Mouse (Mus musculus): ENCODE measurements around the gene Rcor2. TPM values are rescaled to one million over a fixed set of nuclear protein-coding genes. Genes with fewer than 3 reads are reported as not detected.

Rcor2 gene
- polyA plus RNA-seq, 1 experiment from 2014 or later = 1.5 TPM

- H3K4me3 ChIP-seq (ENCODE audit: low read depth, low read length) = no peak overlapping the region
- H3K4me1 ChIP-seq (replicated peaks; ENCODE audit: control insufficient read depth, insufficient read depth, low read length) = peaks cover 46% of the 10 kb centered on the region
- peak; percentile 45 for TF ChIP-seq CTCF (IDR thresholded peaks at IDR 0.05; ENCODE audit: low read depth)
- H3K4me2 ChIP-seq (replicated peaks; ENCODE audit: low read depth) = 0 out of 2 replicates have a peak overlapping the region, but pooled peaks have one; percentile 13
- ATAC-seq = peak; percentile 74
- H3K27me3 ChIP-seq (replicated peaks; ENCODE audit: control insufficient read depth, insufficient read depth, low read length) = no peaks in the 10 kb centered on the region
- 23% methylated on average over 5 of the region's 5 CpGs for WGBS
- H3K27ac ChIP-seq (ENCODE audit: low read depth, low read length) = peak overlapping the region; percentile 75
- no peaks in the 10 kb centered on the region for H3K36me3 ChIP-seq (ENCODE audit: control insufficient read depth, insufficient read depth)
- no peaks in the 10 kb centered on the region for H3K9me3 ChIP-seq (ENCODE audit: control insufficient read depth)
- H3K9ac ChIP-seq (ENCODE audit: low read depth, low read length) = no peak overlapping the region
Measured at GRCm38 (mm10) chr19:7310704-7311103, 43.6 kb downstream of the Rcor2 start.

DNA sequence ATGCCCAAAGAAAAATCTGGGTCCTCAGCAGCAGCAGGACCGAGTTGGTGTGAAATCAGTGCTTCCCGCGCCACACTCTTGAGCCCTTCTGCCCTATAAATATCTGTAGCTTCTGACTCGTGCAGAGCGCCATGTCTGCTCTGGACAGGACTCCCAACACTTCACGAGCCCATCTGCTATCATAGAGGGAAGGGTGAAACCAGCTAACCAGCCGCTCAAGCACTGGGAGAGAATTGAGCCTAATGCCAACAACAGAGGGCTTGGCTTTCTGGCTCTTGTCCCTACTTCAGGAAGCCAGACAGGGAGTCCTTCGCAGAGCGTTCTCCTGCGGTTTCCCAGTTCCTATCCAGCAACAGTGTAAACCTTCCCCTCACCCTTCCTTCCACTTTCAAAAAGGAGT lies 44.2 kb downstream of the Rcor2 start:
- Histone ChIP-seq H3K36me3 (ENCODE audit: control insufficient read depth, insufficient read depth) (no peaks in the 10 kb centered on the region), H3K4me3 (ENCODE audit: low read depth, low read length) (no peak overlapping the region), H3K4me1 (replicated peaks; ENCODE audit: control insufficient read depth, insufficient read depth, low read length) (peaks cover 43% of the 10 kb centered on the region), H3K4me2 (replicated peaks; ENCODE audit: low read depth) (no peak overlapping the region; the same call in 1 of the 2 replicates), H3K9me3 (ENCODE audit: control insufficient read depth) (no peaks in the 10 kb centered on the region), H3K9ac (ENCODE audit: low read depth, low read length) (no peak overlapping the region), H3K27me3 (replicated peaks; ENCODE audit: control insufficient read depth, insufficient read depth, low read length) (no peaks in the 10 kb centered on the region), H3K27ac (ENCODE audit: low read depth, low read length) (peak overlapping the region; percentile 75)
- ATAC-seq = no peak
- 18% methylated on average over 10 of the region's 10 CpGs for WGBS
- TF ChIP-seq CTCF (IDR thresholded peaks at IDR 0.05; ENCODE audit: low read depth) = no peak

DNA sequence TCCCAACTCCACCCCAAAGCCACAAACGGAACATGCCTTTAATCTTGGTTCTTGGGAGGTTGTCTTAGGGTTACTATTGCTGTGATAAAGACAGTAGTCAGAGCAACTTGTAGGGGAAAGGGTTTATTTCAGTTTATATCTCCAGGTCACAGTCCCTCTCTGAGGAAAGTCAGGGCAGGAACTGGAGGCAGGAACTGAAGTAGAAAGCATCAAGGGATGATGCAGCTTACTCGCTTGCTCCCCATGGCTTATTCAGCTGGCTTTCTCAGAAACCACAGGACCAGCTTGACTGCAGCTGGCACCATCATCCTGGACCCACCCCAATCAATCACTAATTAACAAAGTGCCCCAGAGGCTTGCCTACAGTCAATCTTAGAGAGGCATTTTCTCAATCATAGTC lies 46.5 kb downstream of the Rcor2 start:
- H3K9me3 ChIP-seq (ENCODE audit: control insufficient read depth) = no peaks in the 10 kb centered on the region
- no peak overlapping the region for H3K4me3 ChIP-seq (ENCODE audit: low read depth, low read length)
- no peak overlapping the region for H3K4me2 ChIP-seq (replicated peaks; ENCODE audit: low read depth)
- no peaks in the 10 kb centered on the region for H3K27me3 ChIP-seq (replicated peaks; ENCODE audit: control insufficient read depth, insufficient read depth, low read length)
- no peak for TF ChIP-seq CTCF (IDR thresholded peaks at IDR 0.05; ENCODE audit: low read depth)
- no peaks in the 10 kb centered on the region; the same call in 1 of the 2 replicates for H3K36me3 ChIP-seq (ENCODE audit: control insufficient read depth, insufficient read depth)
- WGBS = 70% methylated on average over 2 of the region's 2 CpGs
- H3K27ac ChIP-seq (ENCODE audit: low read depth, low read length) = no peak overlapping the region
- ATAC-seq = no peak
- H3K4me1 ChIP-seq (replicated peaks; ENCODE audit: control insufficient read depth, insufficient read depth, low read length) = peaks cover 21% of the 10 kb centered on the region
- H3K9ac ChIP-seq (ENCODE audit: low read depth, low read length) = no peak overlapping the region

- Histone ChIP-seq H3K27ac (ENCODE audit: low read depth, low read length) (no peak overlapping the region), H3K9ac (ENCODE audit: low read depth, low read length) (no peak overlapping the region), H3K9me3 (ENCODE audit: control insufficient read depth) (no peaks in the 10 kb centered on the region), H3K4me2 (replicated peaks; ENCODE audit: low read depth) (no peak overlapping the region), H3K27me3 (replicated peaks; ENCODE audit: control insufficient read depth, insufficient read depth, low read length) (no peaks in the 10 kb centered on the region), H3K4me1 (replicated peaks; ENCODE audit: control insufficient read depth, insufficient read depth, low read length) (peaks cover 13% of the 10 kb centered on the region), H3K36me3 (ENCODE audit: control insufficient read depth, insufficient read depth) (no peaks in the 10 kb centered on the region; the same call in 1 of the 2 replicates), H3K4me3 (ENCODE audit: low read depth, low read length) (no peak overlapping the region)
- ATAC-seq = no peak
- 74% methylated on average over 8 of the region's 8 CpGs for WGBS
- no peak for TF ChIP-seq CTCF (IDR thresholded peaks at IDR 0.05; ENCODE audit: low read depth)
Measured at GRCm38 (mm10) chr19:7314976-7315586, 48.0 kb downstream of the Rcor2 start.

GRCm38 (mm10) chr19:7315587-7315984 lies 48.5 kb downstream of the Rcor2 start:
- Histone ChIP-seq H3K9ac (ENCODE audit: low read depth, low read length) (no peak overlapping the region), H3K9me3 (ENCODE audit: control insufficient read depth) (no peaks in the 10 kb centered on the region), H3K4me1 (replicated peaks; ENCODE audit: control insufficient read depth, insufficient read depth, low read length) (peaks cover 12% of the 10 kb centered on the region), H3K27ac (ENCODE audit: low read depth, low read length) (no peak overlapping the region), H3K36me3 (ENCODE audit: control insufficient read depth, insufficient read depth) (no peaks in the 10 kb centered on the region; the same call in 1 of the 2 replicates), H3K27me3 (replicated peaks; ENCODE audit: control insufficient read depth, insufficient read depth, low read length) (no peaks in the 10 kb centered on the region), H3K4me2 (replicated peaks; ENCODE audit: low read depth) (no peak overlapping the region), H3K4me3 (ENCODE audit: low read depth, low read length) (no peak overlapping the region)
- 94% methylated on average over 4 of the region's 4 CpGs for WGBS
- no peak for ATAC-seq
- TF ChIP-seq CTCF (IDR thresholded peaks at IDR 0.05; ENCODE audit: low read depth) = no peak

- Histone ChIP-seq H3K36me3 (ENCODE audit: control insufficient read depth, insufficient read depth) (no peaks in the 10 kb centered on the region; the same call in 1 of the 2 replicates), H3K4me2 (replicated peaks; ENCODE audit: low read depth) (no peak overlapping the region), H3K27me3 (replicated peaks; ENCODE audit: control insufficient read depth, insufficient read depth, low read length) (no peaks in the 10 kb centered on the region), H3K9ac (ENCODE audit: low read depth, low read length) (no peak overlapping the region), H3K4me3 (ENCODE audit: low read depth, low read length) (no peak overlapping the region), H3K27ac (ENCODE audit: low read depth, low read length) (no peak overlapping the region), H3K4me1 (replicated peaks; ENCODE audit: control insufficient read depth, insufficient read depth, low read length) (0 out of 2 replicates have a peak, but pooled peaks cover 4% of the 10 kb centered on the region), H3K9me3 (ENCODE audit: control insufficient read depth) (no peaks in the 10 kb centered on the region)
- WGBS = 56% methylated on average over 4 of the region's 4 CpGs
- TF ChIP-seq CTCF (IDR thresholded peaks at IDR 0.05; ENCODE audit: low read depth) = no peak
- no peak for ATAC-seq
Measured at GRCm38 (mm10) chr19:7316822-7317221, 49.7 kb downstream of the Rcor2 start.
